Mouse (Mus musculus): ENCODE data around the gene Tiparp.

Tiparp gene

DNA sequence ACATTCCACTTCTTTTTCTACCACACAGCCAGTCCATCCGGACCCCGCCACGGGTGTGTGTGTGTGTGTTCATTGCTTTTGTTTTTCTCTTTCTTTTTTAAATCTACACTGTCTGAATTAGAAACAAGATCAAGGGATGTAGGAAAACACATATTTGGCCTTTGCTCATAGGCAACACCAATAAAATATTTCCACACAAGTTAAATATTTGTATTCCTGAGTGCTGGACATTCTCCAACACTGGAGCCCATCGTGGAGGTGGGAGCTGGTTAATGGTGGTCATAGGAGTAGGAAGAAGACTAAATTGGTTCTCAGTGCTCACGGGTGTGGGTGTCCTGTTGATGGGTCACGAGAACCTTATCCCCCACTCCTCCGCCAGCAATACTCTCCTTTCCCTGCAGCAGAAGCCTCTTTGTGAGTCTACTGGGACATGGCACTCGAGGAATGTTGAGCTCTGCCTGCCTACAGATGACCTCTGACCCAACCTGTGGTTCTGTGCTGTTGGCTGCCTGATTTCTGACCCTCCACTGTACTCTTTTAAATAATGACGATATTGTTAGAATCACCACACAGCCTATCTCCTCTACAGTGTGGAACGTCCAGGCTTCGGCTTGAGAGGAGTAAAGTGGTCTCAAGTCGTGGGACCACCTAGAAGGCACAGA, 51.2 kb downstream of the Tiparp start:
- no peak for DNase-seq (ENCODE audit: inconsistent age in 2 of 2, low spot score in 1 of 2)

DNA sequence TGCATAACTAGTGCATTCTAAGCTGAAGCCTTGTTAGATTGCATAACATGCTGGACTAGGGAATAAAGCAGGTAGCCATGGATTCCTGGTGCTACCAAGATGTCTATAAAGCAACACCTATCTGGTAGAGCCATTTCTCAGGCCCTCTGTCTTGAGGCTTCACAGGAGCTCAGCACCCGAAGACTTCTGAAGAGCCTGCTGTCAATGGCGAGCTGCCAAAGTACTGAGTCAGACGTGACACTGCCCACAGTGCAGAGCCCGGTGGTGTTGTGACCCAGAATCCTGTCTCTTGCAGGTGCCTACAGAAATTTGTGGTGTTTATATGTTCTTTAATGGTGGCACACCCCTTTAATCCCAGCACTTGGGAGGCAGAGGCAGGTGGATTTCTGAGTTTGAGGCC, 53.4 kb downstream of the Tiparp start:
- peak; percentile 81 to 93 for DNase-seq (ENCODE audit: inconsistent age in 2 of 2, low spot score in 1 of 2)

GRCm38 (mm10) chr3:65584329-65584728, 56.1 kb downstream of the Tiparp start:
- DNase-seq (ENCODE audit: inconsistent age in 2 of 2, low spot score in 1 of 2): no peak

DNA sequence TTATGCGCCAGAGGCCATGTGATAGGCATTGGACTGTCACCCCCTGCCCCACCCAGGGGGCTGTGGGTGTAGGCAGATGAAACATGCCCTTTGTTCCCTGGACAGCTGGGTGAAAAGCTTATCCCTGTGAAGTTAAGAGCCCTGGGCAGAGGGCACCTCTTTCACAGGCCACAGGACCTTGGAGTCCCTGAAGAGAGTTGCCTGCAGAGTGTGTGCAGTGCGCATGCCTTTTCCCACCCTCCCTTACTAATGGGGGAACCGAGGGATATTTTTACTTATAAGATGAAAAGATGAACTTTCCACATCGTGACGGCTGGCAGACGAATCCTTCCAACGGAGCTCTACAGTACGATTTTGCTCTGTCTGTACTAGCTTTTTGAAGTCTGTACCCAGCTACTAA, 57.1 kb downstream of the Tiparp start:
- DNase-seq (ENCODE audit: inconsistent age in 2 of 2, low spot score in 1 of 2): no peak

GRCm38 (mm10) chr3:65585823-65586482, 57.7 kb downstream of the Tiparp start:
- DNase-seq (ENCODE audit: inconsistent age in 2 of 2, low spot score in 1 of 2): no peak

DNA sequence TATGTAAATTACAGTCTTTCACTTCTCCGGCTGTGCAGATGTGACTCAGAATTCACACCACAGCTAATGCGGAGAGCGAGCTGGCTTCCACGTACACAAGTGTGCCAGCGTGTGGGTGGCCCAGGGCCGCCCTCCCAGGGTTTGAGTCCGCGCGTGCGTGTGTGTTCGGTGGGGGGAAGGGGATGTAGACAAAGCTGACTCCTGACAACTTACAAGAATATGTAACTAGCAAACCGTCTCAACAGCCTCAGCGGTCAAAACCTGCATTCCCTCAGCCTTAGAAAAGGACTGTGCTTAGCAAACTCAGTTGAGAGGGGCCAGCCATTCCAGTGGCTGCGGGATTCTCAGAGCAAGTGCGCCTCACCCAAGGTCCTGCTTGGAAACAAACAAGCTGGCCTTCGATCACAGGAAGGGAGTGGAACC, 58.3 kb downstream of the Tiparp start:
- peak in 1 of 2 experiments; percentile 60 for DNase-seq (ENCODE audit: inconsistent age in 2 of 2, low spot score in 1 of 2)

DNA sequence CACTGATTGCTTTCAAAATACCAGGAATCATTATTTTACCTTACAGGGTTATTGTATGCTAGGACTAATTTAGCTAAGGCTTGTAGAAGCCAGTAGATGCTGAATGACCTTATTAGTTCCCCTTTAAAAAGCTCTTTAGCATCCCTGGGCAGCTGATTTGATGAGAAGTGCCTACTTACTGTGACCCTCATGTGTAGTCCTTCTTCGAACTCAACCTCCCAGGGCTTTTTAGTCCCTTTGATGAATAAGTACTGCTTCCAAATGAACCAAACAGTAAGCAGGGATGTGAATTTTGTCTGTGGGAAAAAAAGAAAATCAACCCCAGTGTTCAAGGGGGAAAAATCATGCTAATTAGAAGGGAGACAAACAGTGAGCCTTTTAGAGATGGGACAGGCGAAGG, 58.8 kb downstream of the Tiparp start:
- DNase-seq (ENCODE audit: inconsistent age in 2 of 2, low spot score in 1 of 2): no peak

- no peak for DNase-seq (ENCODE audit: inconsistent age in 2 of 2, low spot score in 1 of 2)
Observed at GRCm38 (mm10) chr3:65588424-65588823, 60.2 kb downstream of the Tiparp start.

DNA sequence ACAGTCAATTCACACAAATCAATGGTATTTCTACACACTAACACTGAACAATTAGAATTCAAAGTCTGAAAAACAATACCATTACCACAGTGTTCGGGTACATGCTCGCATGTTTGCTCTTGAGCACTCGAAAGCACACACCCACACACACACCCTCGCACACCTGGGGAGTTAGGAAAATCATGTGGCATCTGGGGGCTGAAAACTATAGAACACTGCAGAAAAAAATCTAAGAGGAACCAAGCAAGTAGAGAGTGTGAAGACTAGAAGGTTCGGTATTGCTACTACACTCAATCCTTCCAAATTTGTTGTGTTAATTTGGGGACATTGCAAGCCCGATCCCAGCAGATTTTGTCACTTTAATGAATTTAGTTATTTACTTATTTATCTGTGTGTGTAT, 64.6 kb downstream of the Tiparp start:
- DNase-seq (ENCODE audit: inconsistent age in 2 of 2, low spot score in 1 of 2): no peak

DNA sequence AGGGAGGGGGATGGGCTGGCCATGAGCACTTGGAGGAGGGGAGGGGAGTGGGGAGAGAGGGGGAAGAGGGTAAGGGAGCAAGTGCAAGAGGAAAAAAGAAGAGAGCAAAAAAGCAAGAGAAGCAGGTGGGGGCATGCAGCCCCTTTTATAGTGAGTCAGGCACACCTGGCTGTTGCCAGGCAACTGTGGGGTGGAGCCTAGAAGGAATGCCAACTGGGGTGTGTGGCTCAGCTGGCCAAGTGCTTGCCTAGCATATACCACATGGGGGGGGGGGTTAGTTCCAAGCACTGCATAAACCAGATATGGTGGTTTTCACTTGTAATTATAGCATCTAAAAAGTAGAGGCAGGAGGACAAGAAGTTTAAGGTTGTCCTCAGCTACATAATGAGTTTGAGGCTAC, 66.3 kb downstream of the Tiparp start:
- no peak for DNase-seq (ENCODE audit: inconsistent age in 2 of 2, low spot score in 1 of 2)

DNA sequence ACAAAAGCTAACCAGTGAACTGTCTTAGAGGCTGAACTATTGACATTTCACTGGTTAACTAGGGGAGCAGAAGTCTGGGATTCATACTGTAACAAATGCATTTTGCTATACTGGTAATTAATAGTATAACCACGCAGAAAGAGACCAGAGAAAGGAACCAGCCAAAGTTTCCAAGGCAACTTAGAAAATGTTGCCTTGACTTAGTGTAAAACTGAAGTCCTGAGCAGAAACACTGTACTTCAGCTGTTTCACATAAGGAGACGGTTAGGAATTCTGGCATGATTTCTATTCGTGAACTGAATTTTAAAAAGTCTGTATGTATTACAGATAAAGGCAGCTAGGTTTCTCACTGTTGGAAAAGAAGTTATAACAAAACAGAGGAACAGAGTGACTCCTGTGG, 67.0 kb downstream of the Tiparp start:
- DNase-seq (ENCODE audit: inconsistent age in 2 of 2, low spot score in 1 of 2): no peak

DNA sequence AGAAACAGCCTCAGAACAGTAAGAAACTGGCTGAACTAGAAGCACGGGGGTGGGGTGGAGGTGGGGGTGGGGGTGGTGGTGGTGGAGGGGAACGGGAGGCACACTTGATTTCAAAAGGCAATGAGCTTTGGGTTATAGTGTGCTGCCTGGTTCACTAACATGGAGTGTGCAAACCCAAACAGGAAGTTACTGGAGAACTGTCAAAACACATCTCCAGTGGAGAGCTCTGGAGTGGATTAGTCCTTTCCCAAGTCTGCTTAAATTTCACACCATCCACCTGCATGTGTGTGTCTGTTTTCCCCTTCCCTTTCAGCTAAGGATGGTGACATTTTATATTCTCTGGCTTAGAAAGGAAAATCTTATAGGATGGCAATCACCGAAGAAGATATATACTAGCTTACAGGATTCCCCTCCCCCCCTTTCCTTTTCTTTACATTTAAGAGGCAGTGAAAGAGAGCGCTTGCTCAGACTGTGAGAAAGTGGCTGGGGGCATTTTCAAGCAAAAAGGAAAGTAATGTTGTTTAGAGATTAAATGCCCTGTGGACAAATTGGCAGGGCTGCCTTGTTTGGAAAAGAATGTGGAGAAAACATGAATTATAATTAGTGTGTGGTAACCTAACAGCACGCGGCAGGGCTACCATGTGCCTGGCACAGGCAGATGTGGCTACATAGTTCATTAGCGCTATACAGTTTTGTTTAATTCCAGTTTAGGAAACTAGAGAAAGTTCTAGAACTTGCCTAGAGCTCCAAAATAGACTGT, 70.0 kb downstream of the Tiparp start:
- DNase-seq (ENCODE audit: inconsistent age in 2 of 2, low spot score in 1 of 2): no peak

GRCm38 (mm10) chr3:65599151-65599550, 70.9 kb downstream of the Tiparp start:
- DNase-seq (ENCODE audit: inconsistent age in 2 of 2, low spot score in 1 of 2): no peak

GRCm38 (mm10) chr3:65601291-65602050, 73.3 kb downstream of the Tiparp start:
- no peak for DNase-seq (ENCODE audit: inconsistent age in 2 of 2, low spot score in 1 of 2)

- DNase-seq (ENCODE audit: inconsistent age in 2 of 2, low spot score in 1 of 2): no peak
Observed at GRCm38 (mm10) chr3:65603392-65604055, 75.3 kb downstream of the Tiparp start.
